Mouse (Mus musculus) megakaryocyte, embryonic 14.5 days (primary cell): ENCODE measurements around the gene Foxj1.

Source experiments
- FLI1 ChIP-seq: IDR thresholded peaks from 2 replicates; pipeline ENCODE4 v1.6.1; 2012; ENCODE audit warnings: low read length, inconsistent platforms, mixed read lengths
- GATA1 ChIP-seq: IDR thresholded peaks from 3 replicates; pipeline ENCODE4 v1.6.1; 2012; ENCODE audit warnings: mixed read lengths, low read length, inconsistent platforms, borderline replicate concordance

DNA sequence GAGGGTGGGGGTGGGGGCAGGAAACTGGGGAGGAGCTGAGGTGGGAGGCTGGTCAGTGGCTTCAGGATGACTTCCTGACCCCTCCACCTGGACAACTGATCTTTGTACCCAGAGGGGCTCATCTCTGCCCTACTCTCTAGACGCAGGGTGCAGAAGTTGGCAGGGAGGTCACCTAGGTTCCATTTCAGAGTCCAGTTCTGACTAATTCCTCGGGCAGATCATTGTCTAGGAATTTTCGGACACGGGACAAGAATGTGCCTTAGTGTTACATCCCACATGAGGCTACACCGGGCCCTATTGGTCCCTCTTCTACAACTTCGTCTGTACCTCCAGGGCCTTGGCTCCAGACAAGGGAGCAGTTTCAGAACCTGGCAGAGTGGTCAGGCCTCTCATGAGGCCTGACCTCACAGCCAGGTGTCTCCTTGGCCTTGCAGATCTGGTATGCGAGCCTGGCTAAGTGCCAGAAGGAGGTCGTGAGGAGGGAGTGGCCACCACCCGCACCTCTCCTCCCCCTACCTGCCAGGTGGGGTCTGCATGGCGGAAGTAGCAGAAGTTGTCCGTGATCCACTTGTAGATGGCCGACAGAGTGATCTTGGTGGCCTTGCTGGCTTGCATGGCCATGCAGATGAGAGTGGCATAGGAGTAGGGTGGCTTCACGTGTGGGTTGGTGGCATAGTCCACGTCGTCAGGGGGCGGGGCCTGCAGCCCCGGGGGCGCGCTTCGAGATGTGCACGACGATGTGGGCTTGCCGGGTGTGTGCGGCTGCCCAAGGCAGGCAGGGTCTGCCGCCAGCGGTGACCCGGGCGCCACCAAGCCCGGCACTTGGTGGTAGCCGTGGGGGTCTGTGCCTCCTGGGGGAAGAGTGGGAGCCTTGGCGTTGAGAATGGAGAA, 1.4 kb downstream of the Foxj1 start:
- no peak for TF ChIP-seq GATA1
- no peak for TF ChIP-seq FLI1
